Mouse (Mus musculus) kidney, embryonic 16.5 days (tissue): ENCODE data around the gene Ccl20. TPM values are rescaled to one million over a fixed set of nuclear protein-coding genes. Genes with fewer than 3 reads are reported as not detected.
A peak's percentile ranks its signal among the peaks of the same experiment; 100 is the strongest.

Experiments used
- ATAC-seq: fragments of 200-750 bp; cut with Nextera tagmentation; 2 replicates; pipeline ENCODE4 v1.8.0; 2017; ENCODE audit warnings: moderate TSS enrichment; ENCODE audit not compliant: low FRiP score, low TSS enrichment
- H3K27ac ChIP-seq: fragments of 300-500 bp; sonication (generic); 2 replicates; pipeline ENCODE4 v1.5.1; 2014; ENCODE audit warnings: low read length
- H3K27me3 ChIP-seq: fragments of 300-500 bp; sonication (generic); 2 replicates; pipeline ENCODE4 v1.6.1; 2014; ENCODE audit warnings: low read length, control low read depth, mixed read lengths; ENCODE audit not compliant: insufficient read depth
- H3K36me3 ChIP-seq: fragments of 300-500 bp; sonication (generic); 2 replicates; pipeline ENCODE4 v1.6.1; 2014; ENCODE audit warnings: low read length, control low read depth, mixed read lengths; ENCODE audit not compliant: insufficient read depth
- H3K4me1 ChIP-seq: fragments of 300-500 bp; sonication (generic); 2 replicates; pipeline ENCODE4 v1.6.1; 2014; ENCODE audit warnings: low read length, control low read depth, mixed read lengths; ENCODE audit not compliant: insufficient read depth
- H3K4me2 ChIP-seq: fragments of 300-500 bp; sonication (generic); replicated peaks from 2 replicates; pipeline ENCODE4 v1.6.1; 2014; ENCODE audit warnings: low read depth, low read length
- H3K4me3 ChIP-seq: fragments of 300-500 bp; sonication (generic); 2 replicates; pipeline ENCODE4 v1.5.1; 2014; ENCODE audit warnings: mild to moderate bottlenecking, low read length
- H3K9ac ChIP-seq: fragments of 300-500 bp; sonication (generic); replicated peaks from 2 replicates; pipeline ENCODE4 v1.6.1; 2014; ENCODE audit warnings: low read length
- H3K9me3 ChIP-seq: fragments of 300-500 bp; sonication (generic); 2 replicates; pipeline ENCODE4 v1.6.1; 2016; ENCODE audit warnings: low read length, control low read depth
- WGBS: fragments of 180-500 bp; shearing (Covaris S2); extraction: QIAGEN DNeasy Blood & Tissue Kit; methylation state at CpG from one replicate; pipeline ENCODE4 v1.1.7; 2014; 5-methylcytosine and 5-hydroxymethylcytosine counted together
- polyA plus RNA-seq: library from polyadenylated mRNA; unstranded; fragments of >200 nt; fragmentation: Nextera tagmentation; extraction: Ambion mirVana; gene quantifications from 2 replicates; pipeline ENCODE4 v1.2.1, GENCODE M21; 2015

The Ccl20 gene
- polyA plus RNA-seq, 1 experiment from 2014 or later, result 0.92 TPM

GRCm38 (mm10) chr1:83099580-83100137 is 16.9 kb upstream of the Ccl20 start:
- 73% methylated on average over 7 of the region's 7 CpGs for WGBS
- H3K27ac ChIP-seq, result no peak overlapping the region

GRCm38 (mm10) chr1:83101891-83102290 is 14.7 kb upstream of the Ccl20 start:
- peak overlapping the region; percentile 66; the same call in 1 of the 2 replicates for H3K27ac ChIP-seq
- no peaks in the 10 kb centered on the region for H3K9me3 ChIP-seq
- no peaks in the 10 kb centered on the region for H3K27me3 ChIP-seq
- no peaks in the 10 kb centered on the region for H3K36me3 ChIP-seq
- no peak overlapping the region for H3K9ac ChIP-seq
- H3K4me3 ChIP-seq, result no peak overlapping the region
- ATAC-seq, result 0 out of 2 replicates have a peak, but pooled peaks have one; percentile 27
- WGBS, result 20% methylated on average over 3 of the region's 3 CpGs
- peaks cover 11% of the 10 kb centered on the region for H3K4me1 ChIP-seq
- no peak overlapping the region for H3K4me2 ChIP-seq

More at GRCm38 (mm10) chr1:83099580-83100137, 16.9 kb upstream of the Ccl20 start:
- Histone ChIP-seq H3K4me1 (peaks cover 11% of the 10 kb centered on the region), H3K9ac (no peak overlapping the region), H3K4me3 (no peak overlapping the region), H3K9me3 (no peaks in the 10 kb centered on the region), H3K36me3 (no peaks in the 10 kb centered on the region), H3K4me2 (no peak overlapping the region), H3K27me3 (no peaks in the 10 kb centered on the region)
- ATAC-seq, result no peak

GRCm38 (mm10) chr1:83105464-83105863 is 11.1 kb upstream of the Ccl20 start:
- H3K4me3 ChIP-seq, result no peak overlapping the region
- H3K9me3 ChIP-seq, result no peaks in the 10 kb centered on the region
- no peaks in the 10 kb centered on the region for H3K36me3 ChIP-seq
- no peak overlapping the region for H3K4me2 ChIP-seq
- H3K4me1 ChIP-seq, result peaks cover 11% of the 10 kb centered on the region
- H3K27me3 ChIP-seq, result no peaks in the 10 kb centered on the region
- 43% methylated on average over 1 of the region's 1 CpGs for WGBS
- ATAC-seq, result no peak
- H3K27ac ChIP-seq, result no peak overlapping the region
- H3K9ac ChIP-seq, result no peak overlapping the region

GRCm38 (mm10) chr1:83107410-83107978 is 9.1 kb upstream of the Ccl20 start:
- no peak for ATAC-seq
- no peak overlapping the region for H3K4me3 ChIP-seq
- no peaks in the 10 kb centered on the region for H3K27me3 ChIP-seq
- H3K9me3 ChIP-seq, result no peaks in the 10 kb centered on the region
- 83% methylated on average over 5 of the region's 5 CpGs for WGBS
- H3K9ac ChIP-seq, result no peak overlapping the region
- peaks cover under 1% of the 10 kb centered on the region; the same call in 1 of the 2 replicates for H3K4me1 ChIP-seq
- H3K4me2 ChIP-seq, result no peak overlapping the region
- no peak overlapping the region for H3K27ac ChIP-seq
- no peaks in the 10 kb centered on the region for H3K36me3 ChIP-seq

- H3K4me3 ChIP-seq, result no peak overlapping the region
- no peaks in the 10 kb centered on the region for H3K36me3 ChIP-seq
- H3K4me2 ChIP-seq, result no peak overlapping the region
- H3K9me3 ChIP-seq, result no peaks in the 10 kb centered on the region
- no peaks in the 10 kb centered on the region for H3K27me3 ChIP-seq
- ATAC-seq, result no peak
- H3K9ac ChIP-seq, result no peak overlapping the region
- no peak overlapping the region for H3K27ac ChIP-seq
- no peaks in the 10 kb centered on the region for H3K4me1 ChIP-seq
These were observed 5.6 kb upstream of the Ccl20 start for GRCm38 (mm10) chr1:83110992-83111391.

- no peaks in the 10 kb centered on the region for H3K27me3 ChIP-seq
- WGBS, result 67% methylated on average over 5 of the region's 5 CpGs
- no peaks in the 10 kb centered on the region for H3K9me3 ChIP-seq
- H3K4me2 ChIP-seq, result no peak overlapping the region
- H3K36me3 ChIP-seq, result no peaks in the 10 kb centered on the region
- ATAC-seq, result no peak; the same call in 1 of the 2 replicates
- no peak overlapping the region for H3K4me3 ChIP-seq
- H3K4me1 ChIP-seq, result no peaks in the 10 kb centered on the region
- no peak overlapping the region for H3K27ac ChIP-seq
- no peak overlapping the region for H3K9ac ChIP-seq
These were observed 4.8 kb upstream of the Ccl20 start for GRCm38 (mm10) chr1:83111726-83112125.

- Histone ChIP-seq H3K4me2 (no peak overlapping the region), H3K9ac (no peak overlapping the region), H3K4me3 (no peak overlapping the region), H3K4me1 (no peaks in the 10 kb centered on the region), H3K27me3 (no peaks in the 10 kb centered on the region), H3K36me3 (no peaks in the 10 kb centered on the region), H3K9me3 (no peaks in the 10 kb centered on the region), H3K27ac (no peak overlapping the region)
- 81% methylated on average over 3 of the region's 3 CpGs for WGBS
- ATAC-seq, result no peak
These were observed 651 bp downstream of the Ccl20 start for GRCm38 (mm10) chr1:83117217-83117616.

GRCm38 (mm10) chr1:83117661-83118060 is 1.1 kb downstream of the Ccl20 start:
- Histone ChIP-seq H3K9ac (no peak overlapping the region), H3K4me3 (no peak overlapping the region), H3K27ac (no peak overlapping the region), H3K4me2 (no peak overlapping the region), H3K4me1 (no peaks in the 10 kb centered on the region), H3K36me3 (no peaks in the 10 kb centered on the region), H3K9me3 (no peaks in the 10 kb centered on the region), H3K27me3 (no peaks in the 10 kb centered on the region)
- 86% methylated on average over 7 of the region's 7 CpGs for WGBS
- no peak for ATAC-seq

- Histone ChIP-seq H3K27ac (no peak overlapping the region), H3K27me3 (no peaks in the 10 kb centered on the region), H3K4me1 (no peaks in the 10 kb centered on the region), H3K4me3 (no peak overlapping the region), H3K4me2 (no peak overlapping the region), H3K9me3 (no peaks in the 10 kb centered on the region), H3K9ac (no peak overlapping the region), H3K36me3 (no peaks in the 10 kb centered on the region)
- no peak for ATAC-seq
These were observed 3.3 kb downstream of the Ccl20 start for GRCm38 (mm10) chr1:83119903-83120302.

GRCm38 (mm10) chr1:83120312-83120711 is 3.7 kb downstream of the Ccl20 start:
- H3K4me2 ChIP-seq, result no peak overlapping the region
- H3K4me1 ChIP-seq, result no peaks in the 10 kb centered on the region
- no peaks in the 10 kb centered on the region for H3K27me3 ChIP-seq
- no peak overlapping the region for H3K9ac ChIP-seq
- H3K36me3 ChIP-seq, result no peaks in the 10 kb centered on the region
- no peak for ATAC-seq
- no peaks in the 10 kb centered on the region for H3K9me3 ChIP-seq
- no peak overlapping the region for H3K4me3 ChIP-seq
- H3K27ac ChIP-seq, result no peak overlapping the region
- 64% methylated on average over 3 of the region's 3 CpGs for WGBS
